Mouse (Mus musculus) stomach, postnatal 0 days (tissue): ENCODE results near the gene Olfr611. TPM values are rescaled to one million over a fixed set of nuclear protein-coding genes. Genes with fewer than 3 reads are reported as not detected.
"Not testable (repeated sequence)": the region's sequence is repeated elsewhere in the genome, so short reads cannot be mapped to it uniquely, and the experiment has no call there.

ENCODE experiments used
- ATAC-seq: fragments of 200-750 bp; cut with Nextera tagmentation; 2 replicates; pipeline ENCODE4 v1.8.0; 2017; ENCODE audit not compliant: low FRiP score, low TSS enrichment
- DNase-seq: peaks from one replicate; pipeline ENCODE4 v3.0.0-alpha.2; 2016; ENCODE audit warnings: low spot score
- H3K27ac ChIP-seq: fragments of 300-500 bp; sonication (generic); replicated peaks from 2 replicates; pipeline ENCODE4 v1.5.1; 2014; ENCODE audit warnings: mild to moderate bottlenecking, control low read depth
- H3K27me3 ChIP-seq: fragments of 300-500 bp; sonication (generic); 2 replicates; pipeline ENCODE4 v1.6.1; 2014; ENCODE audit warnings: low read length; ENCODE audit not compliant: control insufficient read depth, insufficient read depth
- H3K36me3 ChIP-seq: fragments of 300-500 bp; sonication (generic); 2 replicates; pipeline ENCODE4 v1.6.1; 2014; ENCODE audit warnings: low read length, mixed read lengths; ENCODE audit not compliant: control insufficient read depth, insufficient read depth
- H3K4me1 ChIP-seq: fragments of 300-500 bp; sonication (generic); replicated peaks from 2 replicates; pipeline ENCODE4 v1.6.1; 2014; ENCODE audit warnings: antibody characterized with exemption; ENCODE audit not compliant: control insufficient read depth, insufficient read depth
- H3K4me2 ChIP-seq: fragments of 300-500 bp; sonication (generic); replicated peaks from 2 replicates; pipeline ENCODE4 v1.6.1; 2014; ENCODE audit warnings: low read depth, mild to moderate bottlenecking, control low read depth, moderate library complexity
- H3K4me3 ChIP-seq: fragments of 300-500 bp; sonication (generic); 2 replicates; pipeline ENCODE4 v1.5.1; 2014; ENCODE audit warnings: low read depth, low read length, control low read depth
- H3K9ac ChIP-seq: fragments of 300-500 bp; sonication (generic); 2 replicates; pipeline ENCODE4 v1.6.1; 2014; ENCODE audit warnings: mild to moderate bottlenecking, low read length, control low read depth, mixed read lengths
- H3K9me3 ChIP-seq: fragments of 300-500 bp; sonication (generic); 2 replicates; pipeline ENCODE4 v1.6.1; 2016; ENCODE audit warnings: low read length; ENCODE audit not compliant: control insufficient read depth
- CTCF ChIP-seq: IDR thresholded peaks from 2 replicates; pipeline ENCODE4 v1.5.1; 2016; ENCODE audit warnings: antibody characterized with exemption, low read depth, mild to moderate bottlenecking, moderate library complexity
- EP300 ChIP-seq: optimal IDR thresholded peaks from 2 replicates; pipeline ENCODE3; 2016; ENCODE audit warnings: antibody characterized with exemption
- WGBS: fragments of 180-500 bp; shearing (Covaris S2); extraction: QIAGEN DNeasy Blood & Tissue Kit; methylation state at CpG from one replicate; pipeline ENCODE4 v1.1.7; 2014; 5-methylcytosine and 5-hydroxymethylcytosine counted together
- polyA plus RNA-seq: library from polyadenylated mRNA; unstranded; fragments of >200 nt; fragmentation: Nextera tagmentation; extraction: Ambion mirVana; gene quantifications from 2 replicates; pipeline ENCODE4 v1.2.1, GENCODE M21; 2015

The Olfr611 gene
- polyA plus RNA-seq, 1 experiment from 2014 or later = not detected

GRCm38 (mm10) chr7:103497962-103498361 is 22.7 kb downstream of the Olfr611 start, which contains the start of gene Olfr609:
TSS of gene Olfr609 (minus strand) at chr7:103498062.
- no peak within 1 kb of the TSS for H3K4me2 ChIP-seq
- H3K9ac ChIP-seq = no peak within 1 kb of the TSS
- TF ChIP-seq EP300 = no peak
- TF ChIP-seq CTCF = no peak
- no peaks in the 10 kb centered on the region for H3K27me3 ChIP-seq
- no peak for DNase-seq
- H3K4me3 ChIP-seq = no peak within 1 kb of the TSS
- no peak within 1 kb of the TSS for H3K27ac ChIP-seq
- 67% methylated on average over 1 of the region's 1 CpGs for WGBS
- no peak for ATAC-seq
- H3K9me3 ChIP-seq = no peaks in the 10 kb centered on the region
- no peaks in the 10 kb centered on the region for H3K4me1 ChIP-seq
- no peaks in the 10 kb centered on the region for H3K36me3 ChIP-seq

GRCm38 (mm10) chr7:103477106-103477505 is 43.5 kb downstream of the Olfr611 start:
- H3K9me3 ChIP-seq, ATAC-seq, DNase-seq, H3K4me3 ChIP-seq, H3K27me3 ChIP-seq, H3K4me1 ChIP-seq, H3K4me2 ChIP-seq, H3K9ac ChIP-seq, H3K36me3 ChIP-seq, H3K27ac ChIP-seq: not testable (repeated sequence)
- 69% methylated on average over 9 of the region's 9 CpGs for WGBS

GRCm38 (mm10) chr7:103469577-103469976 is 51.1 kb downstream of the Olfr611 start, which contains the start of gene Olfr608:
TSS of gene Olfr608 (plus strand) at chr7:103469877.
- no peak within 1 kb of the TSS for H3K27ac ChIP-seq
- H3K4me1 ChIP-seq = no peaks in the 10 kb centered on the region
- H3K9me3 ChIP-seq = no peaks in the 10 kb centered on the region
- no peak for DNase-seq
- ATAC-seq = no peak
- TF ChIP-seq EP300 (no peak), CTCF (no peak)
- no peak within 1 kb of the TSS for H3K4me2 ChIP-seq
- no peak within 1 kb of the TSS for H3K4me3 ChIP-seq
- no peak within 1 kb of the TSS for H3K9ac ChIP-seq
- H3K36me3 ChIP-seq = no peaks in the 10 kb centered on the region
- H3K27me3 ChIP-seq = no peaks in the 10 kb centered on the region

Other genes starting within 250 kb of the Olfr611 start
- not detected in 2 replicates for gene Olfr596, start 215.2 kb downstream of the Olfr611 start, polyA plus RNA-seq
- not detected in 2 replicates for gene Olfr597, start 204.5 kb downstream of the Olfr611 start, polyA plus RNA-seq
- gene Olfr598, start 197.3 kb downstream of the Olfr611 start, polyA plus RNA-seq = not detected in 2 replicates
- not detected in 2 replicates for gene Olfr599, start 184.9 kb downstream of the Olfr611 start, polyA plus RNA-seq
- gene Olfr600, start 171.2 kb downstream of the Olfr611 start, polyA plus RNA-seq = not detected in 2 replicates
- not detected in 2 replicates for gene Olfr601, start 158.2 kb downstream of the Olfr611 start, polyA plus RNA-seq
- not detected in 2 replicates for gene Olfr603, start 134.7 kb downstream of the Olfr611 start, polyA plus RNA-seq
- gene Usp17lc, start 105.8 kb downstream of the Olfr611 start, polyA plus RNA-seq = not detected in 2 replicates
- not detected in 2 replicates for gene Olfr605, start 75.4 kb downstream of the Olfr611 start, polyA plus RNA-seq
- gene Olfr606, start 71.8 kb downstream of the Olfr611 start, polyA plus RNA-seq = not detected in 2 replicates
- gene Olfr607, start 56.7 kb downstream of the Olfr611 start, polyA plus RNA-seq = not detected in 2 replicates
- not detected in 2 replicates for gene Olfr608, start 51.0 kb downstream of the Olfr611 start, polyA plus RNA-seq
- not detected in 2 replicates for gene Olfr609, start 22.8 kb downstream of the Olfr611 start, polyA plus RNA-seq
- gene Olfr610, start 8.7 kb downstream of the Olfr611 start, polyA plus RNA-seq = not detected in 2 replicates
- gene Olfr612, start 21.9 kb upstream of the Olfr611 start, polyA plus RNA-seq = not detected in 2 replicates
- gene Olfr613, start 27.2 kb upstream of the Olfr611 start, polyA plus RNA-seq = not detected in 2 replicates
- gene Olfr615, start 35.2 kb upstream of the Olfr611 start, polyA plus RNA-seq = not detected in 2 replicates
- not detected in 2 replicates for gene Olfr616, start 48.3 kb upstream of the Olfr611 start, polyA plus RNA-seq
- gene Olfr617, start 52.2 kb upstream of the Olfr611 start, polyA plus RNA-seq = not detected in 2 replicates
- 0.10 and 0.22 TPM in 2 replicates for gene Olfr618, start 69.3 kb upstream of the Olfr611 start, polyA plus RNA-seq
- gene Olfr619, start 79.7 kb upstream of the Olfr611 start, polyA plus RNA-seq = not detected in 2 replicates
- gene Olfr620, start 91.7 kb upstream of the Olfr611 start, polyA plus RNA-seq = 0.10 TPM in 1 of 2 replicates, not detected in the other
- gene Olfr622, start 121.9 kb upstream of the Olfr611 start, polyA plus RNA-seq = not detected in 2 replicates
- not detected in 2 replicates for gene Olfr623, start 142.9 kb upstream of the Olfr611 start, polyA plus RNA-seq
- gene Olfr624, start 150.3 kb upstream of the Olfr611 start, polyA plus RNA-seq = 0.02 TPM in 1 of 2 replicates, not detected in the other
- not detected in 2 replicates for gene Olfr625-ps1, start 161.9 kb upstream of the Olfr611 start, polyA plus RNA-seq
- not detected in 2 replicates for gene Olfr243, start 193.8 kb upstream of the Olfr611 start, polyA plus RNA-seq
- gene Olfr628, start 209.5 kb upstream of the Olfr611 start, polyA plus RNA-seq = not detected in 2 replicates
- gene Olfr629, start 224.1 kb upstream of the Olfr611 start, polyA plus RNA-seq = not detected in 2 replicates
- not detected in 2 replicates for gene Olfr630, start 236.5 kb upstream of the Olfr611 start, polyA plus RNA-seq